Mouse (Mus musculus): ENCODE measurements at regions not wholly inside any gene's neighbourhood (a gene's known extent, or its start where the extent isn't known, plus 50 kb on each side); places are given as distances from the start of the nearest gene placed in this dataset.

DNA sequence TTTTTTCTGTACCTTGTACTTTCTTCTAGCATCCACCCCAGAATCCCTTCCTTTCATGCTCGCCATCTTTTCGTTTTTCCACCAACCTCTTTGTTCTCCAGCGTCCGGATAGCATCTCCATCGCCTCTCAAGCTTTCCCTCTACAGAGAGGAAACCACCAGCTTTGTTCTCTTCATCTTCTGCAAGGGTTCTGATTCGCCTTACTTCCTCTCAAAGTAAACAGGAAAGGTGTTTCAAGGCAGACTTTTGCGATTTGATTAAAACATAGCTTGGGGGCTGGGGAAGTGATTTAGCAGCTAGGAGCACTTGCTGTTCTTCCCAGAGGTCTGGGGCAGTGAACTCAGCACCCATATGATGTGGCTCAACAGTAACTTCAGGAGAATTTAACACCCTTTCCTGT is 71.4 kb downstream of the Emp1 start:
- Histone ChIP-seq H3K4me3 (no peak overlapping the region), H3K36me3 (no peaks in the 10 kb centered on the region), H3K27ac (no peak overlapping the region), H3K4me1 (replicated peaks) (no peaks in the 10 kb centered on the region), H3K27me3 (ENCODE audit: insufficient read depth, poor library complexity, severe bottlenecking) (no peaks in the 10 kb centered on the region), H3K9me3 (peaks cover 7% of the 10 kb centered on the region; the same call in 1 of the 2 replicates)
- WGBS: 88% methylated on average over 7 of the region's 7 CpGs
- no peak for DNase-seq (ENCODE audit: low spot score)

DNA sequence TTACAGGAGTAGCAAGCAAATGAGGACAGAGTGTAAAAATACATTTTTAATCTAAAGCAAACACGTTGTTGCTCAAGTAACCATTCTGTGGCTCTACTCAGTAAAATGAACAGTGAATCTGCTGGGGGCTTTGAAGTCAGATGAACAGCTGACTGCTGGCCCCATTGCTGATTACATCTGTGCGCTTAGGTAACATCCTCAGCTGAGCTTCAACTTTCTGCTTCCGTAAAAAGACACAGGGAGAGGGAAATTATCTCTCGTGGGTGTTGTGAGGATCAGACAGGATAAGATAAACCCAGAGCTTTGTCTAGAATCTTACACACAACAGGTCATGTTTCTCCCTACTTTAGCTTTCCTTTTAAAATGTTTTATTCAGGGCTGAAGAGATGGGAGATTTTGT is 74.0 kb downstream of the Emp1 start:
- Histone ChIP-seq H3K4me1 (replicated peaks) (peaks cover 3% of the 10 kb centered on the region), H3K27me3 (ENCODE audit: insufficient read depth, poor library complexity, severe bottlenecking) (no peaks in the 10 kb centered on the region), H3K27ac (no peak overlapping the region), H3K4me3 (no peak overlapping the region), H3K9me3 (peaks cover 10% of the 10 kb centered on the region; the same call in 1 of the 2 replicates), H3K36me3 (no peaks in the 10 kb centered on the region)
- 90% methylated on average over 4 of the region's 4 CpGs for WGBS
- no peak for DNase-seq (ENCODE audit: low spot score)

DNA sequence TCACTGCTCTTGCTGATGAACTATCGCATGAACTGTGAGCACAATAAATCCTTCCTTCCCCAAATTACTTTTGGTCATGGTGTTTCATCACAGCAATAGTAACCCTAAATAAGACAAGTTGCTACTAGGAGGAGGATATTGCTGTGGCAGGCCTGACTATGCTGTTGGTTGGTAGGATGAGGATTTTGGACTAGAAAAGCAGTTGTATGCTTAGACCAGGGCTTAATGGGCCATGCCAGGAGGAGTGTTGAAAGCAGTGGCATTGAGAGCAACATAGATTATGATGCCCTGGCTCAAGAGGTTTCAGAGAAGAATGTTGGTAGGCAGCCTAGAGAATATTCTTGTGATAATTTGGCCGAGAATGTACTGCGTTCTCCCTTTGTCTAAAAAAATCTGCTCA is 75.9 kb downstream of the Emp1 start:
- 92% methylated on average over 3 of the region's 3 CpGs for WGBS
- H3K9me3 ChIP-seq: peaks cover 10% of the 10 kb centered on the region; the same call in 1 of the 2 replicates
- H3K36me3 ChIP-seq: no peaks in the 10 kb centered on the region
- peaks cover 6% of the 10 kb centered on the region for H3K4me1 ChIP-seq (replicated peaks)
- DNase-seq (ENCODE audit: low spot score): no peak
- no peaks in the 10 kb centered on the region for H3K27me3 ChIP-seq (ENCODE audit: insufficient read depth, poor library complexity, severe bottlenecking)
- no peak overlapping the region for H3K4me3 ChIP-seq
- no peak overlapping the region for H3K27ac ChIP-seq

DNA sequence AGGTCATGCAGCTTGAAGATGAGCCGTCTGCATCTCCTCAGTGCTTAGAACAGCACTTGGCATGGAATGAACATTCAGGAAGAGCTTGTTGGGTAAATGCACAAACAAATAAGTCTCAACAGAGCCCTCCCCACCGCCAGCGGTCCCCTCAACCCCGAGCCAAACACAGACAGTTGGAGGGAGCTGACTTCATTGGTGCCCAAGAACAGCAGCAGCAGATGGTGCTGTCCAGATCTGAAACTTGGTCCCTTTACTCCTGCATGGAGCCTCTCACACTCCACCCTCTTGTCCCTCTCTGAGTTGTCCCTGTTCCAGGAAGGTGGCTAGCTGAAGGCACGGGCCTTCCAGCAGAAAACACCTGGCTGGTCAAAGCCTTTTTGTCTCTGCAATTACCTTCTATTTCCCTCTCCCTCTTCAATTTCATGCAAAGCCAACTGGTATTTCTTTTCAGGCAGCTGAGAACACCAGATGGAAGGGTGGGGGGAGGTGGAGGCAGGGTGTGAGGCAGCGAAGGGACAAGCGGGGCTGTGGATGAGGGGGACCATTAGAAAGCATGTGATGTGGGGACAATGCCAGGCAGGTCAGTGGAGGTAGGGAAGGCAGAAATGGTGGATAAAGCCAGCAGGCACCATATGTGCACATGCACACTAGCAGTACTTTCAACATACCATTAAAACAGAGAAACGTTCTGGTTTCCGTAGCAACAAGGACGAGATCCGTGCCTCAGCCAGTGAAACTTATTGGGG is 79.0 kb downstream of the Emp1 start:
- H3K4me1 ChIP-seq (replicated peaks): peaks cover 14% of the 10 kb centered on the region
- DNase-seq (ENCODE audit: low spot score): peak; percentile 9
- H3K27ac ChIP-seq: peak overlapping the region; percentile 50
- WGBS: 76% methylated on average over 11 of the region's 11 CpGs
- H3K27me3 ChIP-seq (ENCODE audit: insufficient read depth, poor library complexity, severe bottlenecking): no peaks in the 10 kb centered on the region
- H3K36me3 ChIP-seq: no peaks in the 10 kb centered on the region
- peaks cover 10% of the 10 kb centered on the region; the same call in 1 of the 2 replicates for H3K9me3 ChIP-seq
- H3K4me3 ChIP-seq: no peak overlapping the region

DNA sequence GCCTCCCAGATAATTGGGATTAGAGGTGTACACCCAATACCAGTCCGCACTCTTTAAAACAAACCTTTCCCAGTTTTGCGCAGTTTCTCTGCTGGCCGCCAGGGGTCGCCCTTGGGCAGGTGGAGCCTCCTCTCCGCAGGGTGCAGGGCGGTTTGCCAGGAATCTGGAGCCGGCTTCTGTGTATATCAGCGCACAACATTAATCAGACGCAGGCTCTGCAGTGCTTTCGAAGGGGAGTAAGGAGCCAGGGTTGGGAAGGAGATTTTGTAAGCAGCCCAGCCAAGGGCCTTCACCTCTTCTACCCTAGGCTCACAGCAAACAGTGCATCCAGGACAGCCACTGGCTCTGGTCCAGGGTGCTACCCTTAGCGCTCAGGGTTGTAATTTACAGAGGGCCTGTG is 82.3 kb downstream of the Emp1 start:
- H3K4me1 ChIP-seq (replicated peaks): peaks cover 14% of the 10 kb centered on the region
- peak; percentile 80 for DNase-seq (ENCODE audit: low spot score)
- H3K9me3 ChIP-seq: no peaks in the 10 kb centered on the region
- H3K4me3 ChIP-seq: peak overlapping the region; percentile 34
- H3K27ac ChIP-seq: 0 out of 2 replicates have a peak overlapping the region, but pooled peaks have one; percentile 1
- H3K36me3 ChIP-seq: no peaks in the 10 kb centered on the region
- 6% methylated on average over 11 of the region's 11 CpGs for WGBS
- no peaks in the 10 kb centered on the region for H3K27me3 ChIP-seq (ENCODE audit: insufficient read depth, poor library complexity, severe bottlenecking)

DNA sequence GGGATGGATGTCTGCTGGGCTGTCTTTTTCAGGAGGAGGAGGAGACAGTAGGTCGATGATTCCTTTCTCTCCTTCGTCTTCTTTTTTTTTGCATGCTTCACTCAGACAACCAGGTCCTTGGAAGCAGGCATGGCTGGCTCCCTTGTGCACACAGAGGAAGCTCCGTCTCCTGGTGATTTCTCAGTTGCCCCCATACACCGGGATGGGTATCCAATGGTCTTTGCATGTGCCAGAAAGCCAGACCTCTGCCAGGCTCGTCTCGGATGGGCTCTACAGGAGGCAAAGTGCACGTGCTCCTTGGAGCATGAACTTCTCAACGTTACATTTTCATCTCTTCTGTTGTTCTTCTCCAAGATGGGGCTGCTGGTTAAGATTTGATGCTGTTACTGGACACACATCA is 82.7 kb downstream of the Emp1 start:
- Histone ChIP-seq H3K9me3 (no peaks in the 10 kb centered on the region), H3K36me3 (no peaks in the 10 kb centered on the region), H3K4me1 (replicated peaks) (peaks cover 14% of the 10 kb centered on the region), H3K27me3 (ENCODE audit: insufficient read depth, poor library complexity, severe bottlenecking) (no peaks in the 10 kb centered on the region), H3K4me3 (peak overlapping the region; percentile 34; the same call in 1 of the 2 replicates), H3K27ac (0 out of 2 replicates have a peak overlapping the region, but pooled peaks have one; percentile 1)
- no peak for DNase-seq (ENCODE audit: low spot score)
- WGBS: 35% methylated on average over 8 of the region's 8 CpGs

DNA sequence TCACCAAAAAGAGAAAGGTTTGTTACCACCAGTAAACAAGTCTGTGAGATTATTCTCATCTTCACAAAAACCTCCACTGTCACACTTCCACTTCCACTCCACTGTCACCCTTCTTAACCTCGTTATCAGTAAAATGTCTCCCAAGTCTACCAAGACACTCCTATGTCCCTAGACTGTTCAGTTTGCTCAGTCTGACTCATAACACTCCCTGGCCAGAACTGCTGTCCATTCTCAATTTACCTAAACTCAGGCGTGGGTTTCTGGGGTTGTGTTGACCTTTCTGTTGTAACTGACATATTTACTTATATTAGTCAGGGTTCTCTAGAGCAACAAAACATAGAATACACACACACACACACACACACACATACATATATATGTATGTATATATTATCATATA is 85.5 kb downstream of the Emp1 start:
- 82% methylated on average over 2 of the region's 2 CpGs for WGBS

DNA sequence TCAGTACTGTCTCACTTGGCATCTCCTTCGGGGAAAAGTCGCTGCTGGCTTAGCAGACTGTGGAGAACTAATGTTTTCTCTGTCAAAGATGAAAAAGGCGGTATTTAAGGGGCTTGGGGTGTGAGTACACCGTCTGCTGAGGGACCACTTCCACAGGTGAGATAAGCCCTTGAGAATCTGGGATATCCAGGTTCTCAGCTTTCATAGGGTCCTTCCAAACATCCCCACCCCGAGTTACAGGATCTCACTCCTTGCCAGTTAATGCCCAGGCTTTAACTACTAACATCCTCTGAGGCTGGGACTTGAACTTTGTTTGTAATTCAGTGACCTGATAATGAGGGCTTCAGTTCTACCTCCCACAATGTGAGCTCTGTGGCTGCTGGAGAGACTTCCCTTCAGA is 86.9 kb downstream of the Emp1 start:
- Histone ChIP-seq H3K27me3 (ENCODE audit: insufficient read depth, poor library complexity, severe bottlenecking) (no peaks in the 10 kb centered on the region), H3K4me3 (no peak overlapping the region), H3K9me3 (no peaks in the 10 kb centered on the region), H3K4me1 (replicated peaks) (peaks cover 8% of the 10 kb centered on the region), H3K36me3 (no peaks in the 10 kb centered on the region), H3K27ac (no peak overlapping the region)
- DNase-seq (ENCODE audit: low spot score): no peak
- WGBS: 80% methylated on average over 5 of the region's 5 CpGs

More for the DNA sequence above, 85.5 kb downstream of the Emp1 start:
- H3K36me3 ChIP-seq: no peaks in the 10 kb centered on the region
- no peaks in the 10 kb centered on the region for H3K9me3 ChIP-seq
- H3K4me3 ChIP-seq: no peak overlapping the region
- peaks cover 8% of the 10 kb centered on the region for H3K4me1 ChIP-seq (replicated peaks)
- no peak for DNase-seq (ENCODE audit: low spot score)
- H3K27ac ChIP-seq: no peak overlapping the region
- no peaks in the 10 kb centered on the region for H3K27me3 ChIP-seq (ENCODE audit: insufficient read depth, poor library complexity, severe bottlenecking)

DNA sequence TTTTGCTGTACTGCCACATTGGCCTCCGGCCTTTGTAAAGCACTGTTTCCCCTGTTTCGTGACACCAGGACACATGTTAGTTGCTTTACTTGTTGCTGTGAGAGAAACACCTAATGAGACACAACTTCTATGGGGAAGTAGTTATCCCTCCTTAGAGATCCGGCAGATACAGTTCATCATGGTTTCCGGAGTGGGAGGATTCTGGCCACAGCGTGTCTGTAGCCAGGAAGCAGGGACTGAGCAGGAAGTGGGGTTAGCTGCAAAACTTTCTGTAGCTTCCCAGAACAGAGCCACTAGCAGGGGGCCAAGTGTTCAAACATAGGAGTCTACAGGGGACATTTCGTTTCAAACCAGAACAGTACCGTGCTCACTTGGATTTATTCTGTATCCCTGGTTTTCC is 88.2 kb downstream of the Emp1 start:
- WGBS: 89% methylated on average over 7 of the region's 7 CpGs
- Histone ChIP-seq H3K27me3 (ENCODE audit: insufficient read depth, poor library complexity, severe bottlenecking) (no peaks in the 10 kb centered on the region), H3K9me3 (no peaks in the 10 kb centered on the region)

DNA sequence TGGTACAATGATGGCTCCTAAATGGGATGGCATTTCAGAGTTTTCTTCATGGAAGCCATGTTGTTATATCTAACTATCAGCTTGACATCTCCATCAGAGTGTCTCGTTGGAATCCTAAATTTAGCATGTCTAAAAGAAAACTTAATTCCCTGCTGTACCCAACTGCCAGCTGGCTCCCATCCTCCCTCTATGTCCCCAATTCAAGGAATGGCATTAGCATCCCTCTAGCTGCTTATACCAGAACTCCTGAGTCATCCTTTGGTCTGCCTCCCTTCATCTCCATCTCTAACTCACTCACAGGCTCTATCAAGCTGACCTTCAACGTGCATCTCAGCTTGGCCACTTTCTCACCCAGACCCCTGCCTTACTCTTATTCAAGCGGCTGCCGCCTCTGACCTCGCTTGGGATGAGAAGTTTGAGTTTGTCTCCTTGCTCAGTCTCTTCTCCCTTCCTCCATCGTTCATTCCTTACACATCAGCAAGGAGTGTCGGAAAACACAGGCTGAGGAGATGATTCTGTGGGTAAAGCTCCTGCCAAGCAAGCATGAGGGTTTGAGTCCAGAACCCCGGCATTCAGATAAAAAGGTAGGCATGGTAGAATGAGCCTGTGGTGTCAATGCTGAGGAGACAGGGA is 88.9 kb downstream of the Emp1 start:
- Histone ChIP-seq H3K4me3 (no peak overlapping the region), H3K36me3 (no peaks in the 10 kb centered on the region), H3K27me3 (ENCODE audit: insufficient read depth, poor library complexity, severe bottlenecking) (no peaks in the 10 kb centered on the region), H3K9me3 (no peaks in the 10 kb centered on the region), H3K4me1 (replicated peaks) (no peaks in the 10 kb centered on the region), H3K27ac (no peak overlapping the region)
- DNase-seq (ENCODE audit: low spot score): no peak
- 89% methylated on average over 8 of the region's 8 CpGs for WGBS

More for the DNA sequence above, 88.2 kb downstream of the Emp1 start:
- DNase-seq (ENCODE audit: low spot score): no peak
- Histone ChIP-seq H3K4me3 (no peak overlapping the region), H3K27ac (no peak overlapping the region), H3K36me3 (no peaks in the 10 kb centered on the region), H3K4me1 (replicated peaks) (no peaks in the 10 kb centered on the region)

DNA sequence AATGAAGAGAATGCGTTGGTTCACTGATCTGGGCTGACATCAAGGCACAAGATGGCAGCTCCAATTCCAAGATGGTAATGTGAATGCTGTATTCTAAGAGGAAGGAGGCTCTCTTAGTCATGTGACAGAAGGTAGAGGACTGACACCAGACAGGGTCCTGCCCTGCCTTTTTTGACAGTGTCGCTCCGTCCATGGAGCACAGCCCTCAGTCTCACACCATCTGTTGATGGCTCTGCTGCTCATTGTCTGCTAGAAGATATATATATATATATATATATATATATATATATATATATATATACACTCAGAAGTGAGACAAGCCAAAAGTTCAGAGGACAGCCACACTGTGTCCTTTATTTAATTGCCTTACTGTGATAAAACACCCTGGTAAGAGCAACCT is 90.7 kb downstream of the Emp1 start:
- Histone ChIP-seq H3K4me3 (no peak overlapping the region), H3K36me3 (no peaks in the 10 kb centered on the region), H3K27ac (no peak overlapping the region), H3K27me3 (ENCODE audit: insufficient read depth, poor library complexity, severe bottlenecking) (no peaks in the 10 kb centered on the region), H3K9me3 (no peaks in the 10 kb centered on the region), H3K4me1 (replicated peaks) (no peaks in the 10 kb centered on the region)
- DNase-seq (ENCODE audit: low spot score): no peak
- WGBS: 94% methylated on average over 3 of the region's 3 CpGs

DNA sequence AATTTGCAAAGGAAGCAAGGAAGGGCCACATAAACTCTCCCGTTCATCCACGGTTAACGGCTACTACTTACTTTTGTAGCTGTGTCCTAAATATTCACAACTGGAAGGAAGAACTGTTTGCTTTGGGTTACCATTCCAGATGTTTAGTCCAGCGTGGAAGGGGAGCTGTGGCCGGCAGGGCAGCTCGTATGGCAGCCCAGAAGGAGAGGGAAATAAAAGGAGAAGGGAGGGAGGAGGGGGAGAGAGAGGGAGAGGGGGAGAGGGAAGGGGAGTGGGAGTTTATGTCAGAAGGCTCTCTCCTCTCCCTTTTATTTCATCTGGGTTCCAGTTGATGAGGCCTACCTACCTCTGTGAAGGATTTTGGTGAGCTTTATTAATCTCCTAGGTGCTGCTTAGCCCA is 110.2 kb downstream of the Emp1 start:
- Histone ChIP-seq H3K4me3 (no peak overlapping the region), H3K4me1 (replicated peaks) (no peaks in the 10 kb centered on the region), H3K36me3 (no peaks in the 10 kb centered on the region), H3K9me3 (no peaks in the 10 kb centered on the region), H3K27ac (no peak overlapping the region), H3K27me3 (ENCODE audit: insufficient read depth, poor library complexity, severe bottlenecking) (no peaks in the 10 kb centered on the region)
- 47% methylated on average over 6 of the region's 6 CpGs for WGBS
- DNase-seq (ENCODE audit: low spot score): no peak

DNA sequence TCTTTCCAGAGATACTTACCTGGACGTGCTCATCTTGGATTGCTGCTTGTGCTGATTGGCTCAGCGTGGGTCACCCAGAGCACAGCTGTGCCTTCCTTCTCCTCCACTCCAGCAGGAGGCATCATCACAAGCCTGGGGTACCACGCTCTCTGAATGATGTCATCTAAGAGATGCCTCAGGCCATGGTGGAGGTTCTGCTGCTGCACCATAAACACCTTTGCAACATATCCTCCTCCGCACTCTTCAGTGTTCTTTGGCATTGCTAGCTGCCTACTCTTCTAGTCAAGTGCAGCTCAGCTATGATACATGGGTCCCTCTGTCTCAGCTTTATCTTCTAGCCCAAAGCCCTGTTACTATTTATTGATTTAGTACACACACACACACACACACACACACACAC is 110.8 kb downstream of the Emp1 start:
- WGBS: 87% methylated on average over 4 of the region's 4 CpGs
- H3K9me3 ChIP-seq: no peaks in the 10 kb centered on the region
- H3K4me3 ChIP-seq: no peak overlapping the region
- H3K27ac ChIP-seq: no peak overlapping the region
- H3K27me3 ChIP-seq (ENCODE audit: insufficient read depth, poor library complexity, severe bottlenecking): no peaks in the 10 kb centered on the region
- no peak for DNase-seq (ENCODE audit: low spot score)
- H3K4me1 ChIP-seq (replicated peaks): no peaks in the 10 kb centered on the region
- H3K36me3 ChIP-seq: no peaks in the 10 kb centered on the region

Measured in hindbrain, embryonic 10.5 days (tissue).